Mouse (Mus musculus) testis, adult 2 months (tissue): ENCODE data around the gene Iqgap2. TPM values are rescaled to one million over a fixed set of nuclear protein-coding genes. Genes with fewer than 3 reads are reported as not detected.

Experiments
- H3K27ac ChIP-seq: fragments of 200-500 bp; 2 replicates; pipeline ENCODE4 v1.5.1; 2012; ENCODE audit warnings: low read depth, low read length; ENCODE audit not compliant: control insufficient read depth, insufficient read depth
- H3K27me3 ChIP-seq: fragments of 200-500 bp; 2 replicates; pipeline ENCODE4 v1.6.1; 2012; ENCODE audit warnings: mild to moderate bottlenecking, low read length, moderate library complexity; ENCODE audit not compliant: control insufficient read depth, insufficient read depth
- H3K36me3 ChIP-seq: fragments of 200-500 bp; 2 replicates; pipeline ENCODE4 v1.6.1; 2012; ENCODE audit warnings: mild to moderate bottlenecking, low read length; ENCODE audit not compliant: control insufficient read depth, insufficient read depth
- H3K4me1 ChIP-seq: fragments of 200-500 bp; 2 replicates; pipeline ENCODE4 v1.6.1; 2012; ENCODE audit warnings: low read length; ENCODE audit not compliant: control insufficient read depth, insufficient read depth
- H3K4me3 ChIP-seq: fragments of 200-500 bp; 2 replicates; pipeline ENCODE4 v1.5.1; 2012; ENCODE audit warnings: low read depth, mild to moderate bottlenecking, low read length, moderate library complexity, mixed read lengths; ENCODE audit not compliant: control insufficient read depth
- CTCF ChIP-seq: fragments of 200-500 bp; IDR thresholded peaks from 2 replicates; pipeline ENCODE4 v1.5.1; 2012; ENCODE audit warnings: low read depth, mild to moderate bottlenecking, inconsistent platforms, low read length, moderate library complexity; ENCODE audit not compliant: control insufficient read depth, insufficient read depth, insufficient replicate concordance
- POLR2A ChIP-seq: fragments of 200-500 bp; IDR thresholded peaks from 2 replicates; pipeline ENCODE4 v1.6.1; 2012; ENCODE audit warnings: low read depth, mild to moderate bottlenecking, inconsistent platforms, low read length, moderate library complexity; ENCODE audit not compliant: control insufficient read depth
- polyA plus RNA-seq: library from polyadenylated mRNA; depleted of rRNA; stranded (reverse); fragments of >200 nt; gene quantifications from 2 replicates; pipeline ENCODE4 v1.2.3, GENCODE M21; 2012; rRNA removed

The Iqgap2 gene
- polyA plus RNA-seq, 1 experiment, result 2.9 TPM

DNA sequence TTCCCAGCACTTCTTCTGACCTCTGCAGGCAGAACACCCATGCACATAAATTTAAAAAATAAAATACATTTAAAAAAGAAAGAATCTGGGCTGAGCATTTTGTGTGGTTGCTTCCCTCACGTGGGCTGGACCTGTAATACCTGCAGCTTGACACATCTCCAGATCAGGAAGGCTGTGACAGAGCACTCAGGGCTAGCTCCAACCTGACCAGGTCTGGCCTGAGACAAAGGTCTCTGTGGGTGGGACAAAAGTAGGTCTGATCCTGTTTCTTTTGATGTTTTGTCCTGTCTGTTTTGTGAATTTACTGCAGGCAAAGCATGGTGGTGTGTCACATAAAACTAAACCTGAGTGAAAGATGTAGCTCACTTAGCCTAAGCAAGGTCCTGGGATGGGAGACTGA lies 309.9 kb downstream of the Iqgap2 start:
- TF ChIP-seq CTCF (no peak), POLR2A (no peak)
- no peak overlapping the region for H3K27ac ChIP-seq
- H3K36me3 ChIP-seq, result no peaks in the 10 kb centered on the region
- H3K27me3 ChIP-seq, result no peaks in the 10 kb centered on the region
- peaks cover 11% of the 10 kb centered on the region for H3K4me1 ChIP-seq
- H3K4me3 ChIP-seq, result no peak overlapping the region

DNA sequence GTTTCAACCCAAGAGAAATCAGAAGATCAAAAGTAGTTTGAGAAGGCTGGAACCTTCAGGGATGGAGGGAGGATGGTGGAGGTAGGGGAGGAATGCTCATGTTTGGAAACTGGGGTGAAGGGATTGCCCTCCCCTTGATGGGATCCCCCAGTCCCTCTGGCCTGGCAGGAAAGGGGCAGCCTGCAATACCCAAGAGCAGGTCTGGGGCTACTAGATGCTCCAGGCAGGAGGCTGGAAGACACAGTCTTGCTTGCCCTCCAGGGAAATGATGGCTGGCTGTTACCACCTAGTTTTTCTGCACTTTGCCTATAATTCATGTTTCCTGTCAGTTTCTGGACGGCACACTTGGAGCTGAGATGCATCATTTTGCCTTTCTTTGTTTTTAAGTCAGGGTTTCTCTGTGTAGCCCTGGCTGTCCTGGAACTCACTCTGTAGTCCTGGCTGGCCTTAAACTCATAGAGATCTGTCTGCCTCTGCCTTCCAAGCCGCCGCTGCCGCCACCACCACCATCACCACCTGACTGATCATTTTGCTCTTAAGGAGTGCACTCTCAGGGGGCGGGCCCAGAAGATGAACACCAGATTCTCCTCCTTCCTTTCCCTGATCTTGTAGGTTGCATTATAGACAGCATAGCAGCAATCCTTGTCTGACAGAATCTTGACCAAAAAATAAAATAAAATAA lies 313.6 kb downstream of the Iqgap2 start:
- Histone ChIP-seq H3K27me3 (no peaks in the 10 kb centered on the region), H3K4me1 (peaks cover 4% of the 10 kb centered on the region; the same call in 1 of the 2 replicates), H3K4me3 (no peak overlapping the region), H3K27ac (no peak overlapping the region), H3K36me3 (no peaks in the 10 kb centered on the region)
- TF ChIP-seq POLR2A, result no peak
- TF ChIP-seq CTCF, result no peak

Other genes with a start within 250 kb of the Iqgap2 start
- gene F2rl2, start 195.1 kb downstream of the Iqgap2 start, polyA plus RNA-seq, result 0.05 TPM in 1 of 2 replicates, not detected in the other
- 0.34 and 2.8 TPM in 2 replicates for gene Gm20075, start 189.5 kb upstream of the Iqgap2 start, polyA plus RNA-seq
- gene Gm17190, start 190.1 kb upstream of the Iqgap2 start, polyA plus RNA-seq, result not detected in 2 replicates
- gene Sv2c, start 240.7 kb upstream of the Iqgap2 start, polyA plus RNA-seq, result 4.8 and 9.5 TPM in 2 replicates